Mouse (Mus musculus) intestine, embryonic 16.5 days (tissue): ENCODE data around the gene Mdk. TPM values are rescaled to one million over a fixed set of nuclear protein-coding genes. Genes with fewer than 3 reads are reported as not detected.
A peak's percentile ranks its signal among the peaks of the same experiment; 100 is the strongest.

Experiments
- ATAC-seq: fragments of 200-750 bp; cut with Nextera tagmentation; 2 replicates; pipeline ENCODE4 v1.8.0; 2017; ENCODE audit warnings: moderate TSS enrichment, moderate library complexity
- H3K27ac ChIP-seq: fragments of 300-500 bp; sonication (generic); 2 replicates; pipeline ENCODE4 v1.5.1; 2014; ENCODE audit warnings: mild to moderate bottlenecking, low read length
- H3K27me3 ChIP-seq: fragments of 300-500 bp; sonication (generic); replicated peaks from 2 replicates; pipeline ENCODE4 v1.6.1; 2014; ENCODE audit warnings: low read length, control low read depth, mixed read lengths; ENCODE audit not compliant: control insufficient read depth, insufficient read depth
- H3K36me3 ChIP-seq: fragments of 300-500 bp; sonication (generic); 2 replicates; pipeline ENCODE4 v1.6.1; 2014; ENCODE audit warnings: low read length, control low read depth; ENCODE audit not compliant: control insufficient read depth, insufficient read depth
- H3K4me1 ChIP-seq: fragments of 300-500 bp; sonication (generic); 2 replicates; pipeline ENCODE4 v1.6.1; 2014; ENCODE audit warnings: low read length, control low read depth, mixed read lengths; ENCODE audit not compliant: control insufficient read depth, insufficient read depth
- H3K4me2 ChIP-seq: fragments of 300-500 bp; sonication (generic); 2 replicates; pipeline ENCODE4 v1.6.1; 2014; ENCODE audit warnings: low read depth, low read length, control low read depth
- H3K4me3 ChIP-seq: fragments of 300-500 bp; sonication (generic); 2 replicates; pipeline ENCODE4 v1.5.1; 2014; ENCODE audit warnings: mild to moderate bottlenecking, low read length
- H3K9ac ChIP-seq: fragments of 300-500 bp; sonication (generic); 2 replicates; pipeline ENCODE4 v1.6.1; 2014; ENCODE audit warnings: low read depth, low read length
- H3K9me3 ChIP-seq: fragments of 300-500 bp; sonication (generic); 2 replicates; pipeline ENCODE4 v1.6.1; 2016; ENCODE audit warnings: low read length, control low read depth; ENCODE audit not compliant: control insufficient read depth
- WGBS: fragments of 180-500 bp; shearing (Covaris S2); extraction: QIAGEN DNeasy Blood & Tissue Kit; methylation state at CpG from one replicate; pipeline ENCODE4 v1.1.7; 2014; 5-methylcytosine and 5-hydroxymethylcytosine counted together
- polyA plus RNA-seq: library from polyadenylated mRNA; unstranded; fragments of >200 nt; fragmentation: Nextera tagmentation; extraction: Ambion mirVana; gene quantifications from 2 replicates; pipeline ENCODE4 v1.2.1, GENCODE M21; 2015

The Mdk gene
- polyA plus RNA-seq, 1 experiment from 2014 or later: 437 TPM

GRCm38 (mm10) chr2:91930761-91931291, 1.3 kb downstream of the Mdk start:
- H3K4me3 ChIP-seq: peak overlapping the region; percentile 63
- H3K4me2 ChIP-seq: peak overlapping the region; percentile 77
- H3K27me3 ChIP-seq: no peaks in the 10 kb centered on the region
- H3K9ac ChIP-seq: peak overlapping the region; percentile 79
- 9% methylated on average over 23 of the region's 23 CpGs for WGBS
- no peak for ATAC-seq
- peak overlapping the region; percentile 86 for H3K27ac ChIP-seq
- H3K9me3 ChIP-seq: no peaks in the 10 kb centered on the region
- H3K36me3 ChIP-seq: peaks cover 8% of the 10 kb centered on the region
- peaks cover 47% of the 10 kb centered on the region for H3K4me1 ChIP-seq

GRCm38 (mm10) chr2:91929936-91930335, 2.2 kb downstream of the Mdk start:
- Histone ChIP-seq H3K36me3 (peaks cover 6% of the 10 kb centered on the region), H3K9me3 (no peaks in the 10 kb centered on the region), H3K27ac (no peak overlapping the region), H3K27me3 (peaks cover 1% of the 10 kb centered on the region; the same call in 1 of the 2 replicates), H3K9ac (peak overlapping the region; percentile 79; the same call in 1 of the 2 replicates), H3K4me2 (peak overlapping the region; percentile 77), H3K4me3 (peak overlapping the region; percentile 63), H3K4me1 (peaks cover 43% of the 10 kb centered on the region)
- ATAC-seq: no peak
- WGBS: 15% methylated on average over 12 of the region's 12 CpGs

GRCm38 (mm10) chr2:91929455-91929854, 2.6 kb downstream of the Mdk start:
- no peak overlapping the region for H3K4me2 ChIP-seq
- 64% methylated on average over 3 of the region's 3 CpGs for WGBS

GRCm38 (mm10) chr2:91928534-91929350, 3.4 kb downstream of the Mdk start:
- H3K9ac ChIP-seq: no peak overlapping the region
- H3K4me2 ChIP-seq: no peak overlapping the region
- H3K4me1 ChIP-seq: peaks cover 38% of the 10 kb centered on the region
- no peak overlapping the region for H3K4me3 ChIP-seq
- ATAC-seq: no peak
- H3K27ac ChIP-seq: no peak overlapping the region
- peaks cover 12% of the 10 kb centered on the region for H3K27me3 ChIP-seq
- no peaks in the 10 kb centered on the region; the same call in 1 of the 2 replicates for H3K36me3 ChIP-seq
- WGBS: 65% methylated on average over 23 of the region's 23 CpGs
- H3K9me3 ChIP-seq: no peaks in the 10 kb centered on the region

More at GRCm38 (mm10) chr2:91929455-91929854, 2.6 kb downstream of the Mdk start:
- Histone ChIP-seq H3K27ac (no peak overlapping the region), H3K4me1 (peaks cover 38% of the 10 kb centered on the region), H3K36me3 (peaks cover 1% of the 10 kb centered on the region; the same call in 1 of the 2 replicates), H3K9ac (no peak overlapping the region), H3K27me3 (peaks cover 6% of the 10 kb centered on the region), H3K9me3 (no peaks in the 10 kb centered on the region), H3K4me3 (no peak overlapping the region)
- ATAC-seq: no peak

- H3K4me3 ChIP-seq: no peak overlapping the region; the same call in 1 of the 2 replicates
- ATAC-seq: no peak
- H3K27me3 ChIP-seq: peaks cover 19% of the 10 kb centered on the region
- H3K9ac ChIP-seq: no peak overlapping the region
- H3K36me3 ChIP-seq: no peaks in the 10 kb centered on the region; the same call in 1 of the 2 replicates
- peak overlapping the region; percentile 10 for H3K4me2 ChIP-seq
- no peaks in the 10 kb centered on the region for H3K9me3 ChIP-seq
- 43% methylated on average over 34 of the region's 34 CpGs for WGBS
- peaks cover 38% of the 10 kb centered on the region for H3K4me1 ChIP-seq
- H3K27ac ChIP-seq: no peak overlapping the region
These were observed 4.1 kb downstream of the Mdk start for GRCm38 (mm10) chr2:91927826-91928533.

GRCm38 (mm10) chr2:91926949-91927348, 5.1 kb downstream of the Mdk start, which contains the start of gene Chrm4:
TSS of gene Chrm4 (plus strand) at chr2:91927249.
- Histone ChIP-seq H3K36me3 (no peaks in the 10 kb centered on the region), H3K9ac (no peak within 1 kb of the TSS), H3K9me3 (no peaks in the 10 kb centered on the region), H3K27me3 (peaks cover 29% of the 10 kb centered on the region), H3K27ac (no peak within 1 kb of the TSS), H3K4me2 (peak within 1 kb of the TSS; percentile 10), H3K4me3 (no peak within 1 kb of the TSS; the same call in 1 of the 2 replicates), H3K4me1 (peaks cover 38% of the 10 kb centered on the region)
- no peak for ATAC-seq
- WGBS: 85% methylated on average over 3 of the region's 3 CpGs

- peaks cover 38% of the 10 kb centered on the region for H3K27me3 ChIP-seq
- ATAC-seq: no peak
- H3K4me1 ChIP-seq: peaks cover 29% of the 10 kb centered on the region
- no peaks in the 10 kb centered on the region for H3K36me3 ChIP-seq
- H3K4me3 ChIP-seq: no peak overlapping the region
- H3K4me2 ChIP-seq: no peak overlapping the region
- H3K27ac ChIP-seq: no peak overlapping the region
- WGBS: 78% methylated on average over 15 of the region's 15 CpGs
- no peak overlapping the region for H3K9ac ChIP-seq
- no peaks in the 10 kb centered on the region for H3K9me3 ChIP-seq
These were observed 6.7 kb downstream of the Mdk start for GRCm38 (mm10) chr2:91925442-91925841.

GRCm38 (mm10) chr2:91924726-91925125, 7.4 kb downstream of the Mdk start:
- Histone ChIP-seq H3K36me3 (no peaks in the 10 kb centered on the region), H3K4me2 (no peak overlapping the region), H3K9me3 (no peaks in the 10 kb centered on the region), H3K27ac (no peak overlapping the region), H3K9ac (no peak overlapping the region), H3K4me1 (peaks cover 26% of the 10 kb centered on the region), H3K4me3 (no peak overlapping the region), H3K27me3 (peaks cover 38% of the 10 kb centered on the region)
- WGBS: 71% methylated on average over 1 of the region's 1 CpGs
- no peak for ATAC-seq
